Mouse (Mus musculus): ENCODE data around the gene Lgr5.

- TF ChIP-seq CTCF (IDR thresholded peaks at IDR 0.05; ENCODE audit: control insufficient read depth, insufficient read depth, insufficient replicate concordance, low read depth, low read length) (no peak), POLR2A (IDR thresholded peaks at IDR 0.05; ENCODE audit: control insufficient read depth, low read depth, low read length) (no peak)
Measured at GRCm38 (mm10) chr10:115569712-115570491, 17.7 kb downstream of the Lgr5 start, which contains the start of gene A930009A15Rik.
